Mouse (Mus musculus) E14TG2a.4 (cell line): ENCODE measurements at regions not wholly inside any gene's neighbourhood (a gene's known extent, or its start where the extent isn't known, plus 50 kb on each side); places are given as distances from the start of the nearest gene placed in this dataset.

ENCODE experiments used
- H3K27me3 ChIP-seq: 2 replicates; pipeline ENCODE4 v1.6.1; 2014; ENCODE audit warnings: low read length, control low read depth; ENCODE audit not compliant: insufficient read depth
- H3K36me3 ChIP-seq: 2 replicates; pipeline ENCODE4 v1.6.1; 2014; ENCODE audit warnings: low read length, control low read depth; ENCODE audit not compliant: insufficient read depth
- H3K4me1 ChIP-seq: replicated peaks from 2 replicates; pipeline ENCODE4 v1.6.1; 2014; ENCODE audit warnings: low read depth, low read length, control low read depth
- H3K4me3 ChIP-seq: replicated peaks from 2 replicates; pipeline ENCODE4 v1.5.1; 2014; ENCODE audit warnings: mild to moderate bottlenecking, low read length
- H3K9me3 ChIP-seq: 2 replicates; pipeline ENCODE4 v1.6.1; 2014; ENCODE audit warnings: low read length, control low read depth
- CTCF ChIP-seq: conservative IDR thresholded peaks from 2 replicates; pipeline ENCODE4 v1.5.1; 2014; ENCODE audit warnings: low read length
- NANOG ChIP-seq: IDR thresholded peaks from 2 replicates; pipeline ENCODE4 v1.6.1; 2014; ENCODE audit warnings: borderline replicate concordance, low read length, mixed read lengths
- POU5F1 ChIP-seq: IDR thresholded peaks from 2 replicates; pipeline ENCODE4 v1.6.1; 2014; ENCODE audit warnings: low read length, borderline replicate concordance

DNA sequence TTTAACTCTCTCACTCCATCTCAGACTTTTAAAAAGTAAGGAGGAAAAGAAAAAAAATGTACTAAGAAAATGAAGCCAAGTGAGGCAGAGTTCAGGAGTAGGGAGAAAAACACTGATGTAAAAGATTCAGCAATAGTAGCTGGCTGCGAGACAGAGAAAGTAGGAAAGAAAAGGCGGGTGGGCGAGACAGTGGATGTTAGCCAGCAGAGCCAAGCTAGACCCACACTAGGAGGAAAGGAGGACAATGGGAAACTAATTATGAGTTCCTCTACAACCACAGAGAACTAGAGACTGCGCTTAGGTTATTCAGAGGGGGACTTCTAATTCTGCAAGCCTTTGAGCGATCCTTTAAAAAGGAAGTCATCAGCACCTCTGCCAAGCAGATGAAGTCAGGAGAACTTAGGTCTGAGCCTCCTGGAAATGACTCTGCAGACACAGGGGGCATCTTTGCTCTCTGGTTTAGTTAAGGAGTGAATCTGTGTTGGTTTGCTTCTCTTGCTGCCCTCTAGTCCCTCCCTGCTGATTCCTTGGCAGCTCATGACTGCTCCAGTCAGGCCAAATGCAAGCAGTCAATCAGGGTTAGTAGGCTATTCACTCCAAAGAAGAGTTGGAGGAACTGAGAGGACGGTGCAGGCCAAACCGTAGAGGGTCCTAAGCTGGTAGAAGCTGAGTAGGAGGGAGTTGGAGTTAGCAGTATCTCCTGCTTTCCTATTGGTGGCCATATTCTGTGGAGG, 50.4 kb upstream of the Cyp1b1 start:
- H3K4me3 ChIP-seq = no peak overlapping the region
- TF ChIP-seq CTCF = no peak
- TF ChIP-seq NANOG = no peak
- no peak for TF ChIP-seq POU5F1
- no peaks in the 10 kb centered on the region for H3K4me1 ChIP-seq
- no peaks in the 10 kb centered on the region for H3K36me3 ChIP-seq
- no peaks in the 10 kb centered on the region for H3K9me3 ChIP-seq
- H3K27me3 ChIP-seq = peaks cover 3% of the 10 kb centered on the region; the same call in 1 of the 2 replicates
